Mouse (Mus musculus): Measurements from ENCODE around the gene Fam3a. TPM values are rescaled to one million over a fixed set of nuclear protein-coding genes. Genes with fewer than 3 reads are reported as not detected.

The Fam3a gene
- total RNA-seq, 2 experiments from 2014 or later = 16.4 to 24.1 TPM

- intact Hi-C loops (cut with DNase I) = no loop called here
- DNase-seq (ENCODE audit: extremely low spot score in 1 of 2, low spot score in 2 of 2) = peak; percentile 63 to 91
These were observed 39.7 kb downstream of the Fam3a start, which contains the start of gene Lage3 for GRCm38 (mm10) chrX:74353467-74353770. TSS of gene Lage3 (minus strand) at chrX:74353618.

DNA sequence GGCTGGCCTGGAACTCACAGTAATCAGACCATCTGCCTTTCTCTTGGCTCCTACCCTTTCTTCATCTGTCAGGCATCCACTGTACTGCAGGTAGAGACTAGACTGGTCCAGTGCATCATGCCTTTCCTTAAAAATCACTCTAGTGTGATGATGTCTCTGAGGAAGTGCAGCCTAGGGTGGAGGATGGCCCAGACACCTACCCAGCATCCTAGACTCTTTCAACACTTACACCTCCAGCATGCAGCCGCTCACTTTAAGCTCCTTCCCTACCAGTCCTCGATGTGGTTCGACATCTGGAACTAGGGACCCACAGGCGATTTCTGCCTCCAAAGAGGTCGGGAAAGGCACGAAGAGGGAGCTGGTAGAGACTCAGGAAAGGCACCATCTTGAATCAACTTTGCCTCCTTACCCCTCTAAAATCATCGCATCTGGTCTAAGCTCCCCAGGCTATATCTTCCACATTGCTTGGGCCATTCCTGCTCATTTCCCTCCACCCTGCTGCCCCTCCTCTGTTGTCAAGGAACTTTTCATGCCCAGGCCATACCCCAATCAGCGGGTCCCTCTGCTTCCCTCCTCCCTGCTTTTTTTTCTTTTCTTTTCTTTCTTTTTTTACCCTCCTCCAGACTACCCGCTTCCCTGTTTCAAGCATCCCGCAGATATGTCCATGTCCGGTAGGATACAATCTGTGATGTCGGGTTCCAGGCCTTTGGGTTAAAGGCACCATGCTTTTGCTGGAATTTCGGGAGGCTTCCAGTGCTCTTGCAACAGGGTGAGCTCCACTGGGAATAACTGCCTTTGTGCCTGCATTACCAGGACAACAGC is 40.2 kb downstream of the Fam3a start:
- intact Hi-C loops (cut with DNase I) = no loop called here
- no peak for DNase-seq (ENCODE audit: extremely low spot score in 1 of 2, low spot score in 2 of 2)

Other genes starting within 250 kb of the Fam3a start
- gene Tex28, start 225.4 kb downstream of the Fam3a start, total RNA-seq (2021) = not detected
- not detected for gene Tktl1, start 216.0 kb downstream of the Fam3a start, total RNA-seq (2021)
- 100 to 1,000 TPM; 199 to 211 TPM for gene Flna, start 143.5 kb downstream of the Fam3a start, total RNA-seq (2021)
- gene Emd, start 138.6 kb downstream of the Fam3a start, total RNA-seq (2021) = 10 to 100 TPM; 43.9 to 44.4 TPM
- gene Rpl10, start 122.5 kb downstream of the Fam3a start, total RNA-seq (2021) = 100 to 1,000 TPM; 150 to 215 TPM
- 10 to 100 TPM; 56.1 to 56.3 TPM for gene Taz, start 111.4 kb downstream of the Fam3a start, total RNA-seq (2021)
- 1 to 10 TPM; 2.7 to 3.2 TPM for gene Dnase1l1, start 110.9 kb downstream of the Fam3a start, total RNA-seq (2021)
- gene Atp6ap1, start 96.2 kb downstream of the Fam3a start, total RNA-seq (2021) = 100 to 1,000 TPM; 324 to 341 TPM
- 100 to 1,000 TPM; 705 to 729 TPM for gene Gdi1, start 88.3 kb downstream of the Fam3a start, total RNA-seq (2021)
- 10 to 100 TPM; 37.6 to 44.6 TPM for gene Fam50a, start 80.2 kb downstream of the Fam3a start, total RNA-seq (2021)
- 10 to 100 TPM; 65.7 to 74.2 TPM for gene Plxna3, start 64.2 kb downstream of the Fam3a start, total RNA-seq (2021)
- gene Lage3, start 39.7 kb downstream of the Fam3a start, total RNA-seq (2021) = 10 to 100 TPM; 31.9 to 35.9 TPM
- 10 to 100 TPM; 58.7 to 59.2 TPM for gene Ubl4a, start 20.1 kb downstream of the Fam3a start, total RNA-seq (2021)
- gene Slc10a3, start 19.9 kb downstream of the Fam3a start, total RNA-seq (2021) = 1 to 10 TPM; 2.0 to 2.4 TPM
- 10 to 100 TPM; 42.9 to 45.7 TPM for gene Ikbkg, start within 50 bp of the Fam3a start, total RNA-seq (2021)
- 10 to 100 TPM; 29.8 to 33.3 TPM for gene G6pdx, start 35.9 kb upstream of the Fam3a start, total RNA-seq (2021)
- not detected for gene Gm6880, start 88.1 kb upstream of the Fam3a start, total RNA-seq (2021)
- gene Olfr1326-ps1, start 181.6 kb upstream of the Fam3a start, total RNA-seq (2021) = not detected
- gene Olfr1325, start 199.4 kb upstream of the Fam3a start, total RNA-seq (2021) = not detected